Mouse (Mus musculus): ENCODE measurements around the gene Miga1. TPM values are rescaled to one million over a fixed set of nuclear protein-coding genes. Genes with fewer than 3 reads are reported as not detected.

Gene Miga1
- polyA plus RNA-seq, 1 experiment = 5.2 TPM

DNA sequence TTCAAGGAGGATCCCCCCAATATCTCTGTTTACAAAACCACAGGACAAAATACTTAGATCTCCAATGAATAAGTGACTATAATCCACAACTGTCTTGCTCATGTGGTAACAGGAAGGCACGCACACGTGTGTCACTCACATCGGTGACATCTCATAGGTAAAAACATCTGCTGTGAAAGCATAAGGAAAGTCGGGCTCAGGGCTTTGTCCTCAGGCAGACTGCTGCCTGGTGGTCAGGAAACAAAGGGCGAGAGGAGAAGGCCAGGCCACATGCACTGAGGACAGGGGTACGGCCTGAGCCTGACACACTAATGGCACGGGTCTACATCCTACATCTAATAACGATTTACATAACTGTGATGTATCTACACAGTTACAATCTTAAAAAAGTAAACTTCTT is 65.2 kb downstream of the Miga1 start:
- Histone ChIP-seq H3K4me1 (no peaks in the 10 kb centered on the region), H3K4me3 (replicated peaks) (no peak overlapping the region), H3K36me3 (replicated peaks; ENCODE audit: low read length) (peaks cover 24% of the 10 kb centered on the region), H3K27me3 (replicated peaks) (peaks cover 3% of the 10 kb centered on the region), H3K9me3 (no peaks in the 10 kb centered on the region)
- TF ChIP-seq FLI1 (IDR thresholded peaks at IDR 0.05; ENCODE audit: low read length) = no peak
- no peak for TF ChIP-seq GATA1 (IDR thresholded peaks at IDR 0.05; ENCODE audit: borderline replicate concordance, low read length)

DNA sequence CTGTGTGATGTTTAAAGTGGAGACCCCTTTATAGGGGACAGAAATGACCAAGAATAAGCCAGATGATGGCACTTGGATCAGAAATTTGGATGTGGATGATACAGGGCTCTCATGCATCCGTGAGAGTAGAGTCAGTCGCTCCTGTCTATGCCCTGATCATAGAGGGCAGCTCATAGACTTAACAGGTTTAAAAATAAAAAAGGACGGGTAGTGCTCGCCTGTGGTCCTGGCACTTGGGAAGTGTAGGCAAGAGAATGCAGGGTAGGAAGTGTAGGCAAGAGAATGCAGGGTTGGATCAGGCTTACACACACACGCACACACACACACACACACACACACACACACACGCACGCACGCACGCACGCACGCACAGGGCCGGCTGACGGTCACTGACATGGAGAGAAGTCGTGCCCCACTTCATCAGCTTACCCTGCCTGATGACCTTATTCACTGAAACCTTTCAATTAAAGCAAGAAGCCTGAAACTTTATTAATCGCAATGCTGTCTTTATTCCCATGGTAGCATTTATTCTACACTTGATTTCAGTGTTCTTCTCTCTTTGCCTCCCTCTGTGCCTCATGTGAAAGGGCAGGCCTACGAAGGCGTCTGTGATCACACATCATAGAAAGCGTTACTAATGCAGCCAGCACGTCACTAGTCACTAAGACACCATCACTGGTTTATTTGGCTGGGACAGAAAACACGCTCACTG is 67.1 kb downstream of the Miga1 start:
- no peaks in the 10 kb centered on the region for H3K9me3 ChIP-seq
- H3K4me3 ChIP-seq (replicated peaks) = no peak overlapping the region
- H3K36me3 ChIP-seq (replicated peaks; ENCODE audit: low read length) = peaks cover 24% of the 10 kb centered on the region
- TF ChIP-seq GATA1 (IDR thresholded peaks at IDR 0.05; ENCODE audit: borderline replicate concordance, low read length) (no peak), FLI1 (IDR thresholded peaks at IDR 0.05; ENCODE audit: low read length) (no peak)
- H3K4me1 ChIP-seq = peaks cover 4% of the 10 kb centered on the region; the same call in 1 of the 2 replicates
- peaks cover 12% of the 10 kb centered on the region for H3K27me3 ChIP-seq (replicated peaks)

- peaks cover 21% of the 10 kb centered on the region for H3K36me3 ChIP-seq (replicated peaks; ENCODE audit: low read length)
These were observed 68.3 kb downstream of the Miga1 start for GRCm38 (mm10) chr3:152271876-152272275.

GRCm38 (mm10) chr3:152271071-152271710 is 69.0 kb downstream of the Miga1 start:
- Histone ChIP-seq H3K27me3 (replicated peaks) (peaks cover 32% of the 10 kb centered on the region), H3K4me1 (peaks cover 4% of the 10 kb centered on the region), H3K4me3 (replicated peaks) (no peak overlapping the region), H3K9me3 (no peaks in the 10 kb centered on the region), H3K36me3 (replicated peaks; ENCODE audit: low read length) (peaks cover 14% of the 10 kb centered on the region)
- no peak for TF ChIP-seq FLI1 (IDR thresholded peaks at IDR 0.05; ENCODE audit: low read length)
- no peak for TF ChIP-seq GATA1 (IDR thresholded peaks at IDR 0.05; ENCODE audit: borderline replicate concordance, low read length)

More at GRCm38 (mm10) chr3:152271876-152272275, 68.3 kb downstream of the Miga1 start:
- H3K9me3 ChIP-seq = no peaks in the 10 kb centered on the region
- peaks cover 4% of the 10 kb centered on the region; the same call in 1 of the 2 replicates for H3K4me1 ChIP-seq
- TF ChIP-seq GATA1 (IDR thresholded peaks at IDR 0.05; ENCODE audit: borderline replicate concordance, low read length) (no peak), FLI1 (IDR thresholded peaks at IDR 0.05; ENCODE audit: low read length) (no peak)
- H3K4me3 ChIP-seq (replicated peaks) = no peak overlapping the region
- H3K27me3 ChIP-seq (replicated peaks) = peaks cover 25% of the 10 kb centered on the region

DNA sequence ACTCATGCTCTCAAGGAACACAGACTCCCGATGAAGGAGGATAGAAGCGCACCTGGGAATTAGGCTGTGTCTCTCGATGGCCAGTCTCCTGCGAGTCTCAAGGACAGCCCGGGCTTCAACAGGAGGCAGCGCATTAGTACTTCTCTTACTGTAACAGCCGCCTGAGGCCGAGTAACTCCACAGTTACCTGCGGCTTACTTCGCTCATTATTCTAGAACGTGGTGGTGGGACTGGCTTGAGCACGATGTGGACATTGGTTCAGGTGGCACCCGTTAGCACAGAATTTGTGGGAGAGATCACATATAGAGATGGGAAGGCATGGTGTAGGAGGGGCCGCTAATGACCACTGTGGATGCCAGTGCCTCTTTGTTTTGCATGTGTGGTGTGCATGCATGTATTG is 72.1 kb downstream of the Miga1 start:
- TF ChIP-seq FLI1 (IDR thresholded peaks at IDR 0.05; ENCODE audit: low read length) (no peak), GATA1 (IDR thresholded peaks at IDR 0.05; ENCODE audit: borderline replicate concordance, low read length) (no peak)
- no peak overlapping the region for H3K4me3 ChIP-seq (replicated peaks)
- peaks cover 23% of the 10 kb centered on the region for H3K4me1 ChIP-seq
- H3K9me3 ChIP-seq = no peaks in the 10 kb centered on the region
- H3K36me3 ChIP-seq (replicated peaks; ENCODE audit: low read length) = peaks cover 2% of the 10 kb centered on the region
- peaks cover 59% of the 10 kb centered on the region for H3K27me3 ChIP-seq (replicated peaks)

DNA sequence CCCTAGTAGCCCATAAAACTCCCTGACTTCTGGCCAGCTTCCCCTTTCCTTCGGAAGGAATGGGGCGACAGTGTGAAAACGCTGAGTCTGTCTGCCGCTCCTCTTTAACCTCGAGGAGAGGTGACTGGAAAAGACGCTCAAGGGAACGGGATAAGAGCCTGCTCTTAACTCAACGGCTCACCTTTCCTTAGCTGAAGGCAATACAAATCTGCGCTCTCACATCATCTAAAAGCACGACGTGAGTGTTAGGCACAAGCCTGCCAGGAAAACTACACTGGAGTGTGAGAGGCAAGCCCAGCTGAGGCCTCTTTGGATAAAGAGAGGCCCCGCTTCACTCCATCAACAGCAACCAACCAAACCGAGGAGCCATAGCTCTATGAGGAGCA is 74.2 kb downstream of the Miga1 start, which contains the start of gene Nexn:
TSS of gene Nexn (minus strand) at position 315 of the 386 bp plus-strand sequence.
- no peaks in the 10 kb centered on the region for H3K9me3 ChIP-seq
- peaks cover 65% of the 10 kb centered on the region for H3K27me3 ChIP-seq (replicated peaks)
- H3K4me3 ChIP-seq (replicated peaks) = peak within 1 kb of the TSS; percentile 90
- H3K4me1 ChIP-seq = peaks cover 43% of the 10 kb centered on the region
- H3K36me3 ChIP-seq (replicated peaks; ENCODE audit: low read length) = no peaks in the 10 kb centered on the region
- no peak for TF ChIP-seq GATA1 (IDR thresholded peaks at IDR 0.05; ENCODE audit: borderline replicate concordance, low read length)
- no peak for TF ChIP-seq FLI1 (IDR thresholded peaks at IDR 0.05; ENCODE audit: low read length)

DNA sequence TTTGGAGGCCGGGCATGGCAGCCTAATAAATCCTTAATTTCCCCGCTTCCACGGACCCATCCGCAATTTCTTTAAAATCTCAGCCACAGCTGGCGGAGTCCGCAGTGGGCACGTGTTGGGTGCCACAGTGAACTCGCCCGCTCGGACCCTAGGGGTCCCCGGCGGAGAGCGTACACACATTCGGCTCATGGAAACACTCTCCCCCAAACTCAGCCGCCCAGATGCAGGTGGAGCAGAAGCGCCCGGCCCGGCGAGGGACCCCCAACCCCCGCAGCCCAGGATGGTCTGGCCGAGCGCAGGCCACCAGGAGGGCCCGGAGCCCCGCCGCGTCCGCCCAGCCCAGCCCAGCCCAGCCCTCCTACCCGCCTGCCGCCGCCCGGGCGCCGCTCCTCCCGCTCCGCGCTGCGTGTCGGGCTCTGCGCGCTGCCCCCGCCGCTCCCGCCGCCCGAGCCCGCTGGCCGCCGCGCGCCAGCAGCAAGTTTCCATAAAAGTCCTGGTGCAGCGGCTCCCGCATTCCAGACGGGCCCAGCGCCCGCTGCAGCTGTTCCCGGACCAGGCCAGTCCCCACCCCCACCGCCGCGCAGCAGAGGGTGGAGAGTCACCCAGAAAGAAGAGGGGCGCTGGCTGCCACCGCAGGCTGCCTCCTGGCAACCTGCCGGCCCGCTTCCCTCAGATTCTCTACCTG is 74.7 kb downstream of the Miga1 start:
- peaks cover 44% of the 10 kb centered on the region for H3K4me1 ChIP-seq
- H3K9me3 ChIP-seq = no peaks in the 10 kb centered on the region
- peaks cover 64% of the 10 kb centered on the region for H3K27me3 ChIP-seq (replicated peaks)
- H3K4me3 ChIP-seq (replicated peaks) = peak overlapping the region; percentile 90
- TF ChIP-seq GATA1 (IDR thresholded peaks at IDR 0.05; ENCODE audit: borderline replicate concordance, low read length) = no peak
- no peak for TF ChIP-seq FLI1 (IDR thresholded peaks at IDR 0.05; ENCODE audit: low read length)
- no peaks in the 10 kb centered on the region for H3K36me3 ChIP-seq (replicated peaks; ENCODE audit: low read length)

DNA sequence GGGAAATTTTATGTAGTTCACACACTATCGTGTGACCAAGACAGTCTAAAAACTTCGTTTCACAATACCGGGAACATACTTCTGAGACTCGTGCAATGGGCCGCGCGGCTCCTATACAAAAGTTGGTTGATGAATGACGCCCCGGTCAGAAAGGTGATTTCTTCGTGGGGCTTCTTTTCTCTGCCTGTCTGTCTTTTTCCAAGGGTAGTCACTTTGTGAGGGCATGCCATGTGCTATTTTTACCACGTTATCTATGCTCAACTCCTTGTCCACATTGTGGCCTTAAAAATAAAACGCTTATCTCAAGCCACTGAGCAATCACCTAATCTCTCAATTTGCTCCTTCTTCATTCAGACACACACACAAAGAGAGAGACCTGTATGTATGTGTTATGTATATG is 75.4 kb downstream of the Miga1 start:
- Histone ChIP-seq H3K4me1 (peaks cover 49% of the 10 kb centered on the region), H3K36me3 (replicated peaks; ENCODE audit: low read length) (no peaks in the 10 kb centered on the region), H3K27me3 (replicated peaks) (peaks cover 64% of the 10 kb centered on the region), H3K4me3 (replicated peaks) (no peak overlapping the region), H3K9me3 (no peaks in the 10 kb centered on the region)
- TF ChIP-seq GATA1 (IDR thresholded peaks at IDR 0.05; ENCODE audit: borderline replicate concordance, low read length) = no peak
- TF ChIP-seq FLI1 (IDR thresholded peaks at IDR 0.05; ENCODE audit: low read length) = no peak

DNA sequence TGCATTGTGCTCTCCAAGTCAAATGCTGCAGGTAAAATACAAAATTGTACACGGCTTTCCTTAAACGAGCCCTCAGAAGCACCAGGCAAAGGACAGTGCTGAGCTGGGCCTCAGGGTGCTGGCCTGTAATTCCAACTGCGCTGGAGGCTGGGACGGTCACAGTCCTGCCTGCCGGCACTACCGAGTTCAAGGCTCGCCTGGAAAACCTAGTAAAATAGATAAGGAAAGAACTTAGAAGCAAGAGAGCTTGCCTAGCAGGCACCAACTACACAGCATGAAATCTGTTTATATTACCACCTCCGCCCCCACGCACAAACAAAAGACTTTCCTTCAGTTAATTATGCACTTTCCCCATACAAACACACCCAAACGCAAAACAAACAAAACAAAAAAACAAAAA is 75.8 kb downstream of the Miga1 start:
- Histone ChIP-seq H3K4me1 (peaks cover 53% of the 10 kb centered on the region), H3K36me3 (replicated peaks; ENCODE audit: low read length) (no peaks in the 10 kb centered on the region), H3K9me3 (no peaks in the 10 kb centered on the region), H3K4me3 (replicated peaks) (no peak overlapping the region), H3K27me3 (replicated peaks) (peaks cover 64% of the 10 kb centered on the region)
- no peak for TF ChIP-seq GATA1 (IDR thresholded peaks at IDR 0.05; ENCODE audit: borderline replicate concordance, low read length)
- no peak for TF ChIP-seq FLI1 (IDR thresholded peaks at IDR 0.05; ENCODE audit: low read length)

DNA sequence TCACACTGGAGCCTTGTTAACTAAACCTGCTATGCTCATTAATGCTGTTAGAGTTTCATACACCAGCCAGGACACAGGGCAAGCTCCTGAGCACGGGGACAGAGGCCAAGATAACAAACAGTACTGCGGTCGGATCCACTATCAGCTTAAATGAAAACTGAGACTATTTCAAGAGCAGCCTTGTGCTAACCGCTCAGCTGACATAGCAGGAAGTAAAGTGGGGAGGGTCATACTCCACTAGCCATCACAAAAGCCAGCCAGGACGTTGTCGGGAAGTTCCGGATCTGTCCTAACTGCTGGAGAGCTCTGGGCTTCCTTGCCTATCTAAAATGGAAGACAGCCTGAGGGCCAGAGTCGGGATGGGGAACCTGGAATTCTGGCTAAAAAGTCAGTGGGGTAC is 78.3 kb downstream of the Miga1 start:
- TF ChIP-seq FLI1 (IDR thresholded peaks at IDR 0.05; ENCODE audit: low read length) (no peak), GATA1 (IDR thresholded peaks at IDR 0.05; ENCODE audit: borderline replicate concordance, low read length) (no peak)
- Histone ChIP-seq H3K9me3 (no peaks in the 10 kb centered on the region), H3K4me3 (replicated peaks) (peak overlapping the region; percentile 81), H3K36me3 (replicated peaks; ENCODE audit: low read length) (no peaks in the 10 kb centered on the region), H3K4me1 (peaks cover 49% of the 10 kb centered on the region), H3K27me3 (replicated peaks) (peaks cover 51% of the 10 kb centered on the region)

Data from megakaryocyte, embryonic 14.5 days (primary cell).